Mouse (Mus musculus): ENCODE measurements at regions not wholly inside any gene's neighbourhood (a gene's known extent, or its start where the extent isn't known, plus 50 kb on each side); places are given as distances from the start of the nearest gene placed in this dataset.

- DNase-seq = no peak
Measured at GRCm38 (mm10) chr19:49379646-49380045, 1173.8 kb downstream of the Sorcs3 start.

GRCm38 (mm10) chr19:49396257-49396656 is 1190.4 kb downstream of the Sorcs3 start:
- DNase-seq = no peak

DNA sequence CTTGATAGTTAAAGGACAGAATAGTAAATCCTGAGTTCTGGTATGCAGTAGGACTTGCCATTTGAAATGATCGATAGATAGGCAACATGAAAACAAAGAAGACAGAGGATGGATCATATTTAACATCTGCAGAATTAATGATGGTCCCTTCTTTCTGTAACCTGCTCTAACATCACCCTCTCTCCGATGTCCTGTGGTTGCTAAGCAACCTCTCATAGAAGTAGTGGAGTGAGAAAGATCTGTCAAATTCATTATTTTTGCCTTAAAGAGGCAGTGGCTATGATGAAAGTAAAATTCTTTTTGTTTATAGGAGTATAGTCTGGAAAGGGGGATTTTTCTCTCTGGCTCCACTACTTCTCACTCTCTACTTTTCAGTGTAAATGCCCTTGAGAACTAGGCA is 1209.5 kb downstream of the Sorcs3 start:
- no peak for DNase-seq

DNA sequence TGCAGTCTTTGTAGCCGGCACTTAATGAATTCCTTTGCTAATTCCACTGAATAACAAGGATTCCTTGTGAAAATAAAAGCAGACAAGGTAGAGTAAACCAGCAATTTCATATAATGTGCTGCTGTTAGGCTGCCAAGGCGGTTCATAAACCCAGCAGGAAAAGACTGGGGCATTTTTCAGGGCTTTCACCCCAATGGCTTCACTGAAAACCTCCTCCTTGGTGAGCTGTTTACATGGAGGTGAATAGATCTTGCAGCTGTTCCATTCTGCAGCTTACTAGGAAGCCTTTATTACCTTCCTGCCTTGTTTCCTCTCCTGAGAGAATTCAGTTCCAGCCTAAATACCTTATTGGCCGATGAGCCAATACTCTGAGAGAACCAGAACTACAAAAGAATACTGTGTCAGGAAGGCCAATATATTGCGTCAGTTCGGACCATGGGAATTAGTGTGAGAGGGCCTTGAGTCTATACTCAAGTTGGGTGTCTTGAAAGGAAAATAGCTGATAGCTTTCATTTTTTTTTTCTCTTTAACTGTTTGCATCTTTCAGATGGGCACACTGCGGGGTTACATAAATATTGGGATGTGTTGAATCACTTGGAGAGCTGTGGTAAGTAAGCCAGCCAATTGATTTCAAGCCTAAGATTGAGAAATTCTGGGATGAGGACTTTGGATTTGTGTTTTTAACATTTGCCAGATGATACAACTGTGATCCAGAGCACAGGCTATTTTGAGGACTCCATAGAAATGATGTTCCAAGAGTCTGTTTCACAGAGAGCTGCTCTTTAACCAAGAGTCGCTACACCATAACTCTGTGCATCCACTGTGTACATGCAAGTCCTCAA is 1217.5 kb downstream of the Sorcs3 start:
- no peak for DNase-seq
